Mouse (Mus musculus) limb, embryonic 14.5 days (tissue): ENCODE measurements around the gene Cygb. TPM values are rescaled to one million over a fixed set of nuclear protein-coding genes. Genes with fewer than 3 reads are reported as not detected.

ENCODE experiments used
- ATAC-seq: fragments of 200-750 bp; cut with Nextera tagmentation; 2 replicates; pipeline ENCODE4 v1.8.0; 2017; ENCODE audit warnings: low read depth, moderate number of reproducible peaks, moderate TSS enrichment; ENCODE audit not compliant: low FRiP score
- DNase-seq: peaks from one replicate; pipeline ENCODE4 v3.0.0-alpha.2; 2015; ENCODE audit warnings: low spot score
- H3K27ac ChIP-seq: fragments of 300-500 bp; sonication (generic); replicated peaks from 2 replicates; pipeline ENCODE4 v1.5.1; 2014; ENCODE audit warnings: low read depth, mild to moderate bottlenecking, low read length, moderate library complexity, mixed read lengths
- H3K27me3 ChIP-seq: fragments of 300-500 bp; sonication (generic); 2 replicates; pipeline ENCODE4 v1.6.1; 2014; ENCODE audit warnings: low read length, mixed read lengths; ENCODE audit not compliant: control insufficient read depth, insufficient read depth
- H3K36me3 ChIP-seq: fragments of 300-500 bp; sonication (generic); 2 replicates; pipeline ENCODE4 v1.6.1; 2014; ENCODE audit warnings: mild to moderate bottlenecking, low read length, moderate library complexity, mixed read lengths; ENCODE audit not compliant: control insufficient read depth, insufficient read depth
- H3K4me1 ChIP-seq: fragments of 300-500 bp; sonication (generic); 2 replicates; pipeline ENCODE4 v1.6.1; 2014; ENCODE audit warnings: antibody characterized with exemption, low read length, mixed read lengths; ENCODE audit not compliant: control insufficient read depth, insufficient read depth
- H3K4me2 ChIP-seq: fragments of 300-500 bp; sonication (generic); replicated peaks from 2 replicates; pipeline ENCODE4 v1.6.1; 2014; ENCODE audit warnings: low read depth, mild to moderate bottlenecking, low read length, moderate library complexity; ENCODE audit not compliant: severe bottlenecking
- H3K4me3 ChIP-seq: fragments of 300-500 bp; sonication (generic); replicated peaks from 2 replicates; pipeline ENCODE4 v1.5.1; 2014; ENCODE audit warnings: low read length
- H3K9ac ChIP-seq: fragments of 300-500 bp; sonication (generic); 2 replicates; pipeline ENCODE4 v1.6.1; 2014; ENCODE audit warnings: mild to moderate bottlenecking, low read depth, low read length, moderate library complexity; ENCODE audit not compliant: severe bottlenecking
- H3K9me3 ChIP-seq: fragments of 300-500 bp; sonication (generic); 2 replicates; pipeline ENCODE4 v1.6.1; 2016; ENCODE audit warnings: low read length; ENCODE audit not compliant: control insufficient read depth
- POLR2A ChIP-seq: fragments of 200-500 bp; IDR thresholded peaks from 2 replicates; pipeline ENCODE4 v1.8.0; 2012; ENCODE audit warnings: inconsistent platforms, mild to moderate bottlenecking, moderate library complexity, borderline replicate concordance; ENCODE audit not compliant: insufficient read depth, insufficient read length; ENCODE audit errors: extremely low read depth
- WGBS: fragments of 180-500 bp; shearing (Covaris S2); extraction: QIAGEN DNeasy Blood & Tissue Kit; methylation state at CpG from one replicate; pipeline ENCODE4 v1.1.7; 2014; 5-methylcytosine and 5-hydroxymethylcytosine counted together
- polyA plus RNA-seq, 2 experiments: library from polyadenylated mRNA; depleted of rRNA in 1 of 2; stranded (reverse) in 1 of 2; unstranded in 1 of 2; fragments of >200 nt; fragmentation: Nextera tagmentation in 1 of 2; extraction: Ambion mirVana in 1 of 2; gene quantifications; 2 replicates each; pipeline versions ENCODE4 v1.2.1 to v1.2.3; 2012 to 2014

The Cygb gene
- polyA plus RNA-seq, 2 experiments: 12.3 to 13.4 TPM

- DNase-seq: no peak
- no peaks in the 10 kb centered on the region for H3K36me3 ChIP-seq
- H3K9ac ChIP-seq: no peak overlapping the region
- 40% methylated on average over 18 of the region's 18 CpGs for WGBS
- no peak for ATAC-seq
- no peak for TF ChIP-seq POLR2A
- H3K27me3 ChIP-seq: peaks cover 13% of the 10 kb centered on the region
- H3K27ac ChIP-seq: no peak overlapping the region; the same call in 1 of the 2 replicates
- no peak overlapping the region for H3K4me3 ChIP-seq
- no peak overlapping the region for H3K4me2 ChIP-seq
- no peaks in the 10 kb centered on the region for H3K9me3 ChIP-seq
- H3K4me1 ChIP-seq: peaks cover 27% of the 10 kb centered on the region
Observed at GRCm38 (mm10) chr11:116648213-116648921, 5.7 kb downstream of the Cygb start.

DNA sequence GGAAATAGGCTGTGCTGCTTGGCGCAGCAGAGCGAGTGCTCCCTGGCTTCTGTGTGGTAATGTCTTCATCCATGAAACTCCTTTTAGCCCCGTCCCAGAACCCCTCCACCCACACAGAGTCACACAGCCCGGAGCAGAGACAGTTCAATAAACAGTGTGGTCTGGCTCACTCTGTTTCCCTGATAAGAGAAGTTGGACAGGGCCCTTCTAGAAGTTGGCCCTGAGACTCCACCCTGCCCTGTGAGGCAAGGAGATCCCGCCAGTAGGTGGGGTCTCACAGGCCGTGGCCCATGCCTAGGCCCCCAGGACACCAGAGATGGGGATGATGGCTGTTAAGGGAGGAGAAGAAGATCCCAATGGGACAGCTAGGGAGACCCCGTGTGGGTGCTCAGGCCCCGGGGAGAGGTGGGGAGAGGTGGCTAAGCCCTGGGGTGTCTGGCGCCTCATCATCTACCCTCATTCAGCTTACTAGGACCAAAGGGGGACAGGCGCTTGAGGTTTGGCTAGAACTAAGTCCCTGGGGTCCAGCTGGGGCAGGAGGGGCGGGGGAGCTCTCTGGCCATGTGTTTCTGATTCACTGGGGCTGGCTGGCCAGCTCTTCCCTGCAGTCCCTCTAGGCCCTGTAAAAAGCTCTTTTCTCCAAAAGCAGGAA, 6.6 kb downstream of the Cygb start:
- peaks cover 27% of the 10 kb centered on the region for H3K4me1 ChIP-seq
- no peaks in the 10 kb centered on the region for H3K9me3 ChIP-seq
- no peak overlapping the region for H3K9ac ChIP-seq
- WGBS: 22% methylated on average over 11 of the region's 11 CpGs
- H3K36me3 ChIP-seq: no peaks in the 10 kb centered on the region
- DNase-seq: peak; percentile 60
- H3K27me3 ChIP-seq: peaks cover 4% of the 10 kb centered on the region
- H3K4me2 ChIP-seq: 0 out of 2 replicates have a peak overlapping the region, but pooled peaks have one; percentile 7
- TF ChIP-seq POLR2A: no peak
- no peak for ATAC-seq
- no peak overlapping the region for H3K27ac ChIP-seq
- H3K4me3 ChIP-seq: no peak overlapping the region

- TF ChIP-seq POLR2A: no peak
- Histone ChIP-seq H3K4me1 (peaks cover 27% of the 10 kb centered on the region), H3K9ac (no peak overlapping the region), H3K4me2 (no peak overlapping the region), H3K9me3 (no peaks in the 10 kb centered on the region), H3K4me3 (no peak overlapping the region), H3K36me3 (no peaks in the 10 kb centered on the region), H3K27ac (no peak overlapping the region), H3K27me3 (no peaks in the 10 kb centered on the region)
- DNase-seq: no peak
- no peak for ATAC-seq
- WGBS: 77% methylated on average over 7 of the region's 7 CpGs
Observed at GRCm38 (mm10) chr11:116646771-116647170, 7.3 kb downstream of the Cygb start.

GRCm38 (mm10) chr11:116646136-116646535, 8.0 kb downstream of the Cygb start:
- ATAC-seq: no peak
- 68% methylated on average over 9 of the region's 11 CpGs for WGBS

GRCm38 (mm10) chr11:116645446-116646110, 8.5 kb downstream of the Cygb start:
- ATAC-seq (no peak), DNase-seq (no peak)
- H3K9ac ChIP-seq: no peak overlapping the region
- H3K9me3 ChIP-seq: no peaks in the 10 kb centered on the region
- no peaks in the 10 kb centered on the region for H3K27me3 ChIP-seq
- peaks cover 27% of the 10 kb centered on the region for H3K4me1 ChIP-seq
- H3K4me3 ChIP-seq: no peak overlapping the region
- no peak overlapping the region for H3K4me2 ChIP-seq
- H3K27ac ChIP-seq: no peak overlapping the region
- H3K36me3 ChIP-seq: no peaks in the 10 kb centered on the region
- 21% methylated on average over 7 of the region's 8 CpGs for WGBS
- TF ChIP-seq POLR2A: no peak

More at GRCm38 (mm10) chr11:116646136-116646535, 8.0 kb downstream of the Cygb start:
- no peak for TF ChIP-seq POLR2A
- H3K9ac ChIP-seq: no peak overlapping the region
- peaks cover 27% of the 10 kb centered on the region for H3K4me1 ChIP-seq
- H3K4me3 ChIP-seq: no peak overlapping the region
- DNase-seq: no peak
- H3K36me3 ChIP-seq: no peaks in the 10 kb centered on the region
- H3K27ac ChIP-seq: no peak overlapping the region
- no peak overlapping the region for H3K4me2 ChIP-seq
- no peaks in the 10 kb centered on the region for H3K9me3 ChIP-seq
- H3K27me3 ChIP-seq: no peaks in the 10 kb centered on the region
